Mouse (Mus musculus): ENCODE data around the gene Sbk2.

Gene Sbk2

DNA sequence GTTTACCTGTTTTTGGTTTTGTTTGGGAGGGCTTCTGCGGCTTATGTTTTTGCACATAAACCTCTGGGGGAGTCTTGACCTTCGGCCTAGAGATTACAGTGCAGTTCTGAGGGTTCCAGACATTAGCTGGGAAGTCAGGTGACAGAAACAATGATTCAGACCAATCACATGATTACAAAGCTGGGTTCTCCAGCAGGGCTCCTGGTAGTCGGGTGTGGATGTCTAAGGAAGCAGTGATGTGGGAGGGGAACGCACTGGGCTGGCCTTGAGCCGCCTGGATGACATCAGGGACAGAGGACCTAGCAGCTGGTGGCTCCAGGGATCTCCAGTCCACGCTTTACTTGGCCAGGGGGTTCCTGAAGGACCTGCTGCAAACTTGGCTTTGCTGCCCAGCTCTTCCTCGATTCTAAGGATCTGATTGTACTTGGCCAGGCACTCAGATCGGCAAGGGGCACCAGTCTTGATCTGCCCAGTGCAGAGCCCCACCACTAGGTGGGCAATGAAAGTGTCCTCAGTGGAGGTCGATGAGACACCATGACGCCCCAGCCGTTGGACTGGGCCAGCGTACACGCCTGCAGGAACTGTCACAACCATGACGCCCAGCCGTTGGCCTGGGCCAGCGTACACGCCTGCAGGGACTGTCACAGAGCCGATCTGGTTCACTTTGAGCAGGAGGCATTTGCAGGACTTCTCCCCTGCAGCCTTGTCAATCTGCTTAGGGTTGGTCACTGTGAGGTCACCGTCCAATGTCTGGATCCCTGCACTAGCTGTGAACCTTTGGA, 13.5 kb downstream of the Sbk2 start:
- no peak for DNase-seq

DNA sequence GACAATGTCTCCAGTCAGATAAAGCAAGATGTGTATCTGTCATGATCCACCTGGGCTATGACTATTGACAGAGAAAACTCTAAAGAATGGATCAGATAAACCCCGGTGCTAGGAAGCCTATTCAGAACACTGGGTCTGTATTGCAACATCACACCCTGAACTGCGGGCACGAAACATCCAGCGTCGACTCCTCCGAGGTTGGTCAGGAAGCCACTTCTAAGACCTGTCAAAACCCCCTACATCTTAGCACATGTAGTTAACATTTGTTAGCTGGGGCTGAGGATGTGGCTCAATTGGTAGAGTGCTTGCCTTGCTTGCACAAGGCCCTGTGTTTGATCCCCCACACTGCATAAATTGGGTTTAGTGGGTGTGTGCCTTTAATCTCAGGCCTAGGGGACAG, 15.8 kb downstream of the Sbk2 start:
- DNase-seq: no peak

DNA sequence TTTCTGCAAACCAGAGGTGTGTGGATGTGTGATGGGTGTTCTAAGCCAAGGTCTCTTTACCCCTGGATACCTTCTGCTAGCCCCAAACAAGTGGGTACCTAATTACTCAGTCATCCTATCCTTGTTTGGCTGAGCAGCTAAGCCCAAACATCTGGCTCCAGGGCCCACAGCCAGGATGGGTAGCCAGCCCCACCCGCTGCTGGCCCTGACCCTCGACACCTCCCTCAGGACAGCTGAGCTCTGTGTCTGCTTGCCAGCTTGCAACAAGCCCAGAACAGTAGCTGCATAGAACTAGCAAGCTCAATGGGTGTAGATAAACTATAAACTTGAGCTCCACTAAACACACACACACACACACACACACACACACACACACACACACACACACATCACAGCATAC, 16.4 kb downstream of the Sbk2 start:
- no peak for DNase-seq

DNA sequence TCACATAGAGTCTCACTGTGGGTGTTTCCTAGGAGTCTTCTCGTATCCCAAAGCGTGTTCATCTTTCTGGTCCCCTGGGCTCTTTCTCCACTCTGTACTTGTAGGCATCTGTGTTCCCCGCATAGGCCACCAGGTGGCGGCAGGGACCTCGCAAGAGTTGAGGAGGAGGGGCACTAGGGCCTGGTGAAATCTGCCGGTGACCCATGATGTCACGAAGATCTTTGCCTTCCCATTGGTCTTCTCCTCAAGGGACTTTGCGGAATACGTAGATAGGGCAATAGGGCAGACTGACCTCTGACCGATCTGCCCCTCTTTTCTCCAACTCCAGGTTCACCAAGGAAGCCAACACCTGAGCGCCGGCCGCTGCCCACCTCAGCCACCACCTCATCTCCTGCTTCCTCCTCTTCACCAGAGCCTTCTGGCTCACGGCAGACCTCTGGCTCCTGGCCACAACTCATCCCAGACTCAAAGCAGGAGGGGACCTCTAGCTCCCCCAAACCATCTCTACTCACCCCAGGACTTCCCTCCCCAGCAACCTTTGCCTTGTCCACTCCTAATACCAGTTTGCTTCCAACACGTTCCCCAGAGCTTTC, 20.9 kb downstream of the Sbk2 start:
- DNase-seq: peak; percentile 94

DNA sequence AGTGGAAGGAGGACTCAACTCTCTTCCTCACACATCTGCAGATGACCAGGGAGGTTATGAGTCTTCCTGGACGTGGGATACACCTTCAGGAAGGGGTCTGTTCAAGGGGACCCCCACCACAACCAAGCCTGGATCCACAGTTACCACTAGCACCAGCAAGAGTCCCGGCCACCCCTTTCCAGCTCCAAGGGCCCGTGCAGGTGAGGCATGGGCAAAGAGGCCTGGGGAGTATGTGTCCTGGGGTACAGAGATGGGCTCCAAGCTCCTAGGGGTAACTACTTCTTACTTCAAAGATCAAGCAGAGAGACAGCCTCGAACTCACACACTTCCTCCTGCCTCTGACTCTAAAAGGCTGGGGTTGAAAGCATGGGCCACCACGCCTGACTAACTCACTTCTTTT, 21.5 kb downstream of the Sbk2 start:
- DNase-seq: no peak

DNA sequence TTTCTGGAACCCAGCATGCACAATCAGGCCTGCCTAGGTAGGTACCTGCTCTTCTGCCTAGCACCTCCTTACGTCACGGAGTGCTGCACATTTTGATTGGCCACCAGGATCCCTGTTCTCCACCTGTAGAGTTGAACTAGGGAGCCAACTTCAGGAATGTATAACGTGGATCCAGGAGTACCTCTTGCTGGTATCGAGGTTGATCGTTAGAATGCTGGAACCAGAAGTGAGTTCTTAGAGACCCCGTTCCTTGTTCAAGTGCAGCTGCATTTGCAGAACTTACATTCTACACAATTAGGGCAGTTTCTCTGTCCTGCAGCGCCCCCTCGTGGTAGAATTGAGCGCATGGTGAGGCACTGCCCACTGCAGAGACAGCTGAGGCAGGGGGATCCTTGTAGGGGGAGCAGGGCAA, 24.1 kb downstream of the Sbk2 start:
- peak; percentile 89 for DNase-seq

DNA sequence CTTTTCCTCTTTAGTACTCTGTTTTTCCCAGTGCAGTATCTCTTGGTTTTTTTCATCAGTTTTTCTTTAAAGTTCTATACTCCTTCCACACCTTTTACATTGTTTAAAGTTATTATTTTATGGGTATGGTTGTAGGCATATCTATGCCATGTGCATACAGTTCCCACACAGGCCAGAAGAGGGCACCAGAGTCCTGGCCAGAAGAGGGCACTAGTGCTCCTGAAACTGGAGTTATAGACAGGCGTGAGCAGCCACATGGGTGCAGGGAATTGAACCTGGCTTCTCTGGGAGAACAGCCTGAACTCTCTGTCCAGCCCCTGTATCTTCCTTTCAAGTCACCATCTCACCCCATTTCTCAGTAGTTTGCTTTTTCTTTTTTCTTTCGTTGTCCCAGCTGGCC, 25.8 kb downstream of the Sbk2 start:
- DNase-seq: peak; percentile 73

DNA sequence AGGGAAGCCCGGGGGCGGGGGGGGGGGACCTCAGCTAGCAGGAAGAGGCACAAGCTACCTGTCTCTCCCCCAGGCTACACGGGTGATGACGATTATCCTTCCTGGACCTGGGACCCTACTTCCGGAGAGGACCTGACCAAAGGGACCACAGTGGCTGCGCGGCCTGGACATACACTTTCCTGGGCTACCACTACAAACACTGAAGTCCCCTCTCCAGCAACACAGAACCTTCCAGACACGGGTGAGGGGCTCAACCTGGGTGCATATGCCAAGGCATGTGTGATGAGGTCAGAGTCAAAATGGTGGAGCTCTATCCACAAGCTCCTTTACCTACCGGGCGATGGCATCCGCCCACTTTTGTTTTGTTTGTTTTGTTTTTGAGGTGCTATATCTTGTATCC, 26.8 kb downstream of the Sbk2 start:
- DNase-seq: no peak

DNA sequence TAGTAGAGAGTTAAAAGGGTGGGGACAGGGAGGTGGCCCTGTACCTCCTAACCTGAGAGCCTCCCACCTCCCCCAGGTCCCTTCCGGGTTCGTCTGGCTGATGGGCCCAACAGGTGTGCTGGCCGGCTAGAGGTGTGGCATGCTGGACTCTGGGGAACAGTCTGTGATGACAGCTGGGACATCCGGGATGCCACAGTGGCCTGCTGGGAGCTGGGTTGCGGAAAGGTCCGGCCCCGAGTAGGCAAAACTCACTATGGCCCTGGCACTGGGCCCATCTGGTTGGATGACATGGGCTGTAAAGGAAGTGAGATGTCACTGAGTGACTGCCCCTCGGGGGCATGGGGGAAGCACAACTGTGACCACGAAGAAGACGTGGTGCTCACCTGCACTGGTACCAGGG, 27.4 kb downstream of the Sbk2 start:
- no peak for DNase-seq

DNA sequence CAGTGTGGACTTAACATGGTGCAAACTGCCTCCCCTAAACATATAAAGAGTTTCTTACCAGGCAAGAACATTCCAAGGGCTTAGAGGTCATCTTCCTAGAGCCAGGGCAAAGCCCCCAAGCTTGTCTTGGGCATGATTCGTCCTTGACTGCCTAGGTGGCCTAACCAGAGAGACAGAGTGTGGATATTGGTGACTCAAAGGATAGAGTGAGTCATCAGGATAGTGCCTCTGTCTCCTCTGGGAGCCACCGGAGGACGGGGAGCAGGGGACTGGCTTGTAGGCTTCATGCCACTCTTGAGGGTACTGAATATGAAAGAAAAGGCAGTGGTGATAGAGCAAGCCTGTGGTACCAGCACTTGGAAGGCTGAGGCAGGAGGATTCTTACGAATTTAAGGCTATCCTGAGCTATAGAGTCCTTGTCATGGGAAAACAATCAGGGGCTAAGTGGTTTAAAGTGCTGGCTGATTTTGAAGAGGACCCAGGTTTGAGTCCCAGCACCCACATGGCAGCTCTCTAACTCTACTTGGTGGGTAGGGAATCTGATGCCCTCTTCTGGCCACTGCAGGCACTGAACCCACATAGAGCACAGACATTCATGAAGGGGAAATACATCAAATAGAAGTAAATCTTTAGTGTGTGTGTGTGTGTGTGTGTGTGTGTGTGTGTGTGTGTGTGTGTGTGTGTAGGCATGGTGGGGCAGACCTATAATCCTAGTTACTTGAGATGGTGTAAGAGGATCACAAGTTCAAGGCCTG, 29.9 kb downstream of the Sbk2 start:
- DNase-seq: no peak

DNA sequence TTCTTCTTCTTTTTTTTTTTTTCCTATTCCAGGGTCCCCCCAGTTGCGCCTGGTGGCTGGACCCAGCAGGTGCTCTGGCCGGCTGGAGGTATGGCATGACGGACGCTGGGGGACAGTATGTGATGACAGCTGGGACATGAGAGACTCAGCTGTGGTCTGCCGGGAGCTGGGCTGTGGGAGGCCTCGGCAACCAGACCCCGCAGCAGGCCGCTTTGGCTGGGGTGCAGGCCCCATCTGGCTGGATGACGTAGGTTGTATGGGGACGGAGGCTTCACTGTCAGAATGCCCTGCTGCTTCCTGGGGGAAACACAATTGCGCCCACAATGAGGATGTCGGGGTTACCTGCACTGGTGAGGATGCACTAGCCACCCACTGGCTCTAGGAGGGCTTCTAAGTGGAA, 31.1 kb downstream of the Sbk2 start:
- DNase-seq: no peak

DNA sequence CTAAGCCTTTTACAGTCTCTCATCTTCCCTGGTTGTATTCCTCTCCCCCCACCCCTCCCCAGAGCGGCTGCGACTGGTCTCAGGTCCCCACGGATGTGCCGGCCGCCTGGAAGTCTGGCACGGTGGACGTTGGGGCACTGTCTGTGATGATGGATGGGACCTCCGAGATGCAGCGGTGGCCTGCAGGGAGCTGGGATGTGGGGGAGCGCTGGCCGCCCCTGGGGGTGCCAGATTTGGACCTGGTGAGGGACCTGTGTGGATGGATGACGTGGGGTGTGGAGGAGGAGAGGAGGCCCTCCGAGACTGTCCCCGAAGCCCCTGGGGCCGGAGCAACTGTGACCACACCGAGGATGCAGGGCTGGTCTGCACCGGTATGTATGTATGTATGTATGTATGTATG, 35.9 kb downstream of the Sbk2 start:
- DNase-seq: no peak

DNA sequence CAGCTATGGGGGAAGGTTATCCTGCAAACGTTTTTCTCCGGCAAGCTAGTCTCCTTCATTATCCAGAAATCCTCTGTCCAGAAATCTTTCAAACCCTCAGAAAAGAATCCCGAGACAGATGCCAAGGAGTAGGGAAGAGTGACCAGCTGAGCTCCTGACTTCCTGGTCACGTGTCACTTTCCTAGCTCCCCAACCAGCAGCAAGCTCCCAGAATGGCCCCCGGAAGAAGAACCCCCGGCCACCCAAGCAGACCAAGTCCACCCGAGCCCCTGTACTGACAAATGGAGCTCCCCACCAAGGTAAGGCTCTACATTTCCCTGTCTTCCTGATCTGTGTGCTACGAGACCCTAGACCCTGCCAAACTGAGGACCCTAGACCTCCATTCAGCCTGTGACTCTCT, 36.5 kb downstream of the Sbk2 start:
- peak; percentile 33 for DNase-seq

DNA sequence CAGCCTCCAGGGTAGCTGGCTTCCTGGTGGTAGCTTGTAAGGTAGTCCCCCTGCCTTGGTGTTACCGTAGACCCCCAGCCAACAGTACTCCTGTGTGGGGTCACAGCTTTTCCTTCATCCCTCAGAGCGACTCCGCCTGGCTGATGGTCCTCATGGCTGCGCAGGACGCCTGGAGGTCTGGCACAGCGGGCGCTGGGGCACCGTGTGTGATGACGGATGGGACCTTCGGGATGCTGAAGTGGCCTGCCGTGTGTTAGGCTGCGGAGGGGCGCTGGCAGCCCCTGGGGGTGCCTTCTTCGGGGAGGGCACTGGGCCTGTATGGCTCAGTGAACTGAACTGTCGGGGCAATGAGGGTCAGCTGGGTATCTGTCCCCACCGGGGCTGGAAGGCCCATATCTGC, 37.4 kb downstream of the Sbk2 start:
- DNase-seq: no peak

DNA sequence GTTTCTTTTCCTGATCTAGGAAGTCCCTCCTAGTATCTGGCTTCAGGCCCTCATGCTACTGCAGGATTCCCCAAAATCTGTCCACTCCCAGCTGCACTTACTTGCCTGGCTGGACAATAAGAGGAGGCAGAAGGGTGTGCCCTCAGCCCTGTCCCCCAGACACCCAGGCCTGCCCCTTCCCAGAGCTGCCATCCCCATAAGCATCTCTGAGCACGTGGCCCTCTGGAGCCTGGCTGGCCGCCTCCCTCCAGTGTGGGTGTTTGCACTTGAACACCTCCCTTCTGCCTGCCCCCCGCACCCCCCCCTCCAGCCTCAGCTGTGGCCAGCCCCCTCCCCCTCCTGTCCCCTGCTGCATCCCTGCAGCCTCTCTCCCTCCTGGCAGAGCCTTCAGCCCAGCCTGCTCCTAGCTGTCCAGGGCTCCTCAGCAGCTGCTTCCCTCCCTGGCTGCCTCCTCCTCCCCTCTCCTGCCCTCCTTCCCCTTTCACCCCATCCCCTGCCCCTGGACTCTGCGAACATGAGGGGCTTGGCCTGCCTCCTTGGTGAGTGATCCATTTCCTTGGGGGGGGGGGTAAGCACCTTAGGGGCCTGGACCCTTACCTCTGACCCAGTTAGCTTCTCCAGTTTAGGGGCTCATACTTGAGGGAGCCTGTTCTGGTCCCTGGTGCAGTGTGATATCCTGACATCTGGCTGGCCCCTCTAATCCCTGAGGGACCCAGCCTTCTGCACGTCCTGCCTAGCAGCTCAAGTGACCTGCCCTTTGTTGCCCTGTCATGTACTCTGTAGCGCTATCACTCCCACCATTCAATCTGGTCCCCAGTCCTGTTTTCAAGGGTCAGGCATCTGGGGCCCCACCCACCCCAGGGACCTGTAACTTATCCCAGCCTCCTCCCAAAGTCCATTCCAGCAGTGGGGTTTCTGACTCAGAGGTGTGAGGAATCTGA, 38.5 kb downstream of the Sbk2 start, which contains the start of gene Ssc5d:
Gene Ssc5d, plus strand, starts transcription at position 345 of the 941 bp plus-strand sequence.
- peak; percentile 37 for DNase-seq

DNA sequence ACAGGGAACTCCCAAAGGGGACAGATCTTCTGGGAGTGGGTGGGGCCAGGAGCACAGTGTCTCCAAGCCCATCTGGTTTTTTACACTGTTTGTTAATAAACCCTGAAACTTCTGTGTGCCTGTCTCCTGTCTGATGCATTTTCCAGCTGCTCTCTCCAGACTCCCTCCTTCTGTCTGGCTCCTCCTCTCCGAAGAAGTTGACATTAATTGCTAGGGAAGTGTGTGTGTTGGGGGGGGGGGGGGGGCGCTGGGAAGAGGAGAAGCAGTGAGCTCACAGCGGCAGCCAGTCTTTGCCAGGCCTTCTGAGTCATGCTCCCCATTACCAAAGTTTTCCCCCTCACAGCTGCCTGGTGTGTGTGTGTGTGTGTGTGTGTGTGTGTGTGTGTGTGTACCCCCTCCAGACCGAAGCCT, 39.3 kb downstream of the Sbk2 start:
- DNase-seq: peak; percentile 46

DNA sequence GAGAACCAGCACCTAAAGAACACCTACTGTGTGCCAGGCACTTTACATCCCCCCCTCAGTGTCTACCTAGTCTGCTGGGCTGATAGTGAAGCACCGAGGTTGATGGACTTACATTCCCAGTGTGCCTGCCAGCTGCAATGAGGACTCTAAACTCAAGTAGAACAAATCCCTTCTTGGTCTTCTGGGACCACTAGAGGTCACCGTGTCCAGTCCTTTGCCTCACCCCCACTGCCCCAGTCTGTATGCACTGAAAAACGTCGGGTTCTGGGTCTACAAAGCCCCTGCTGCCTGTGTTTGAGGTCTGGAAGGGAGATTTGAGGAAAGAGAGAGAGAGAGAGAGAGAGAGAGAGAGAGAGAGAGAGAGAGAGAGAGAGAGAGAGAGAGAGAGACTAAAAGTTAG, 39.7 kb downstream of the Sbk2 start:
- no peak for DNase-seq

DNA sequence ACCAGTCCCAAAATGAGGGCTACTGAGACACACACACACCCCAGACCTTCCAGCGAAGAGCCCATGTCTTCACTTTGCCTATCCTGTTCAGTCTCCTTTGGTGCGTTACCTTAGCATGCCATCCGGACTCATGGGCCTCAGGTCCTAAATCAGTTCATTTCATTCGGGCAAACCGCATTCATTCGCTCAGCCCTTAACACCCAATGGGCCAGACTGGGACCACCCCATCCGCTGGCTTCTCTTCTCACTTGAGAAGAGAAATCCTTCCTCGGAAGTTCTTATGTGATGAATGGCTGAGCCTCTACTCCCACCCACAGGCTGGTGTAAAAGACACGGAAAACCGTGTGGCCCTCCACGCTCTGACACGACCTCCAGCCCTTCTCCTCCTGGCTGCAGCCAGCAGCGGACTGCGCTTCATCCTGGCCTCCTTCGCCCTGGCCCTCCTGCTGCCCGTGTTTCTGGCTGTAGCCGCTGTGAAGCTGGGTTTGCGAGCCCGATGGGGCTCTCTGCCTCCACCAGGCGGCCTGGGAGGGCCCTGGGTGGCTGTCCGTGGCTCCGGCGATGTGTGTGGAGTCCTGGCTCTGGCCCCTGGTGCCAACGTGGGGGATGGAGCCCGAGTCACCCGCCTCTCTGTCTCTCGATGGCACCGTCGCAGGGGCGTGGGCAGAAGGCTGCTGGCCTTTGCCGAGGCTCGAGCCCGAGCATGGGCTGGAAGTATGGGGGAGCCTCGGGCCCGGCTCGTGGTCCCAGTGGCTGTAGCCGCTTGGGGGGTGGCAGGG, 40.4 kb downstream of the Sbk2 start:
- DNase-seq: peak; percentile 62

DNA sequence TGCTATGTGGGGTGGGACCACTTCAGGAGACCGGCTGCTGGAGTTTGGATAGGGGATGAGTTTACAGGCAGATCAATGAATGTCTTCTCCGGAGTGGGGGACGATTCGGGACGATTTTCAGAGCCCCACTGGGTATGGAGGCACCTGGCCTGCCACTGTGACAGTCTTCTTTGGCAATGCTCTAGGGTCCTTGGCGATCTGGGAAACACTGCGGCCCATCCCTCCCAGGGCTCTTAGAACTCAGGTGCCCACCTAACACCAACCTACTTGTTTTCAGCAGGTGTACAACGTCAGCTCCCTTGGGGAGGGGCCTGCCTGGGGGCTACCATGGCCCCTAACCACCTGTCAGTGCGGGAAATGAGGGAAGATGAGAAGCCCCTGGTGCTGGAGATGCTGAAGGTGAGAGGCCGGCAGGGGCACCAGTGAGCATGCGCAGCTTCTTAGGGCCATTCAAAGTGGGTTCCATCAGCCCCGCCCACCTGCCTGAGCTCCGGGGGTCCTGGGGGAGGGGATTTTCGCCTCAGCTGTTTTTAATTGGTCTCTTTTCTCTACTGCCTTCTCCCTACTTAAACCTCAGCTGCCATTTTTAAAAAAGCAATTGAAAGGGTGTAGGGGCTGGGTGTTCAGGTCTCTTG, 41.2 kb downstream of the Sbk2 start:
- peak; percentile 62 for DNase-seq

DNA sequence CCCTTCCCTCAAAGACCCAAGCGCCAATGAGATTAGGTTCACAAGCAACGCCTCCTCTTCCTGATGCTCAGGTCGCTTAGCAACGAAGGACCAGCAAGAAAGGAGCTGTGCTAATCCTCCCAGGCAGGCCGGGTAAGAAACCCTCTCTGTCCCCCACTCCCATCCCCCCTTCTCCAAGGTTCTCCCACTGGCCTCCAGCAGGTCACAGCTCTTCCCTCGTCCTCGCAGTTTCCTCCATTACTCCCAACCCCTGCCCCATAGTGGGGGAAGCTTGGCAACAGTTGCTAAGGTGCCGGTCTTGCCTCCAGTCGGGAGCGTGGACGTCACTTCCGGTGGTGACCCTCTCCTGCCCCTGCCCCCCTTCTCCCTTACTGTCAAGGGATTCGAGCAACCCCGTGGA, 41.7 kb downstream of the Sbk2 start:
- DNase-seq: peak; percentile 84

DNA sequence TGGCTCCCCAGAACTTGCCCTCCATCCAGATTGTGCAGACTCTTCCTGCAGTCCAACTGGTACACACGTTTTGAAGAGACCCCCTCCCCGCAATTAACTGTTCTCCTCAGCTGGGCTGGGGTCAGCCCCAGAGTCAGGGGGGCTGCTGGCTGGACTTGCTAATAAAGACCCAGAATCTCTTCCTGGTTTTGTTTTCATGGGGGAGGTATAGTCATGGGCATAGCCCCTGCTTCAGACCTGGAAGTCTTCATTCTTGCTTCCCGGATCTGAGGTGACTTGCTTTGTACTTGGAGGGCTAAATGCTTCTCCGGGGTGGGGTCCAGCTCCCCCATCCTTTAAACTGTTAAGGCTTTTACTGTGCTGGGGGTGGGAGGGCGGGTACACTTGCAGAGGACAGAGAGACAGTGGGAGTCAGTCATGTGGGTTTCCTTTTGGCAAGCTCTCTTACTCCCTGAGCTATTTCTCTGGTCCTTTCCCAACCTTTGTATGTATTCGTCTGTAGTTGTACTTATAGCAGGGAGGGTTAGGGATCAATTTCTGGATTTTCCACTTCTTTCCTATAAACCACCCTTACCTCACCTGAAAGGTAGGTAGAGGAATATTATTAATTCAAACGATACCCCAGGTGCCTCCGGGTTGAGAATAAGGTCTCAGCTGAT, 42.3 kb downstream of the Sbk2 start, which contains the start of gene Nat14:
Gene Nat14, plus strand, starts transcription at position 205 of the 659 bp plus-strand sequence.
- DNase-seq: no peak
